Mouse (Mus musculus) myocyte (in vitro differentiated cells): ENCODE data around the gene Ptpn7.

Source experiments
- MYOD1 ChIP-seq, 3 experiments: IDR thresholded peaks; one replicate each; pipeline ENCODE4 v1.6.1; 2011; ENCODE audit warnings: control low read depth in 2 of 3, low read depth in 2 of 3, mild to moderate bottlenecking in 2 of 3, moderate library complexity in 1 of 3; ENCODE audit not compliant: insufficient read length in 2 of 3, control insufficient read depth in 1 of 3
- POLR2A ChIP-seq: IDR thresholded peaks from one replicate; pipeline ENCODE4 v1.6.1; 2011; ENCODE audit warnings: low read depth, mild to moderate bottlenecking, control low read depth, moderate library complexity; ENCODE audit not compliant: insufficient read length
- USF1 ChIP-seq: IDR thresholded peaks from one replicate; pipeline ENCODE4 v1.6.1; 2011; ENCODE audit warnings: low read depth, mild to moderate bottlenecking, control low read depth, moderate library complexity

- TF ChIP-seq USF1 (peak; percentile 44), MYOD1 (IDR thresholded peaks at IDR 0.05; ENCODE audit: control insufficient read depth in 1 of 3, insufficient read length in 2 of 3, low read depth in 2 of 3) (no peak), POLR2A (peak; percentile 90)
These were observed 14.6 kb downstream of the Ptpn7 start for GRCm38 (mm10) chr1:135146946-135147701.
